22 mouse cellular contexts compared by ENCODE assay signal in the genomic region with DNA sequence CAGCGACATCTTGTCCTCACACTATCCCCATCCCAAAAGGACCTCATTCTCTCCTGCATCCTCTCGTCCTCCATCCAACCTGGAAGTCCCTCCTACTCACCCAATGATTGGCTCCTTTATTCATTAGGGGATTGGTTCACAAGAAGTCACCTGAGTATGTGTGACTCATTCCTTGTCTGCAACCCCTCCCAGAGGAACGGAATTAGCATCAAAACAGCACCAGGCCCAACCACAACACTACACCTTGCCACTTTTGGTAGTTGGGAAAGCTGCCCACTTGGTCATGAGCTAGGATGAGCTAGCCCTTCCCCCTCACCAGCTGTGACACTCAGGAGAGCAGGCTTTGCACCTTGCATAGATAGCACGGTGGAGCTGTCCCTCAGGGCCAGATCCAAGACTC. TPM values are rescaled to one million over a fixed set of nuclear protein-coding genes. Genes with fewer than 3 reads are reported as not detected.
"Had no signal": no experiment of that assay in that cellular context is flagged by ENCODE, and none has a peak within 500 bp of the region (broad histone marks: within the 10 kb centered on the region; RNA-seq: fewer than 3 reads in every experiment).

No protein-coding gene starts in this region.

- DNase-seq: gastrocnemius, adult 2 months; gastrocnemius, postnatal 10 days; gastrocnemius, postnatal 25 days; heart, adult 2 months; heart, postnatal 10 days; heart, postnatal 4 days; kidney, adult 11 months; kidney, adult 2 months; kidney, postnatal 10 days; kidney, postnatal 25 days; kidney, postnatal 4 days; liver; liver, embryonic 13.5 days had no signal

RNA-seq across cellular contexts. Expression of a gene that starts 22.4 kb away (rescaled TPM):
- total RNA-seq: gastrocnemius, adult 2 months; gastrocnemius, postnatal 10 days; gastrocnemius, postnatal 25 days; gastrocnemius, postnatal 4 days; granulocyte monocyte progenitor cell, adult 5-6 weeks; layer of hippocampus, adult 2 months; layer of hippocampus, postnatal 10 days; layer of hippocampus, postnatal 25 days; left cerebral cortex, adult 2 months; left cerebral cortex, postnatal 14 days; left cerebral cortex, postnatal 36 days had no signal

RNA-seq across cellular contexts. Expression of a gene that starts 24.1 kb away (rescaled TPM):
- total RNA-seq: gastrocnemius, adult 2 months; gastrocnemius, postnatal 25 days; granulocyte monocyte progenitor cell, adult 5-6 weeks; heart, adult 2 months; heart, postnatal 10 days; heart, postnatal 25 days; heart, postnatal 4 days; layer of hippocampus, adult 2 months; layer of hippocampus, postnatal 25 days; left cerebral cortex, adult 2 months; left cerebral cortex, postnatal 36 days had no signal
